Mouse (Mus musculus): ENCODE data around the gene Msh4. TPM values are rescaled to one million over a fixed set of nuclear protein-coding genes. Genes with fewer than 3 reads are reported as not detected.
"Not testable (repeated sequence)": the region's sequence is repeated elsewhere in the genome, so short reads cannot be mapped to it uniquely, and the experiment has no call there.

The Msh4 gene
- polyA plus RNA-seq, 1 experiment from 2014 or later = 0.15 TPM

GRCm38 (mm10) chr3:153860392-153860791 lies 45.5 kb downstream of the Msh4 start:
- not testable (repeated sequence) for H3K36me3 ChIP-seq (replicated peaks); H3K27me3 ChIP-seq (replicated peaks; ENCODE audit: low read depth, poor library complexity, severe bottlenecking); H3K4me1 ChIP-seq; H3K9me3 ChIP-seq; DNase-seq (ENCODE audit: low spot score); H3K27ac ChIP-seq (replicated peaks); H3K4me3 ChIP-seq
- WGBS = 90% methylated on average over 8 of the region's 8 CpGs

GRCm38 (mm10) chr3:153858350-153859001 lies 47.5 kb downstream of the Msh4 start:
- Histone ChIP-seq H3K27ac (replicated peaks) (no peak overlapping the region), H3K4me3 (no peak overlapping the region), H3K27me3 (replicated peaks; ENCODE audit: low read depth, poor library complexity, severe bottlenecking) (no peaks in the 10 kb centered on the region), H3K4me1 (no peaks in the 10 kb centered on the region), H3K36me3 (replicated peaks) (no peaks in the 10 kb centered on the region), H3K9me3 (no peaks in the 10 kb centered on the region)
- 83% methylated on average over 10 of the region's 10 CpGs for WGBS
- DNase-seq (ENCODE audit: low spot score) = no peak

GRCm38 (mm10) chr3:153852266-153852665 lies 53.7 kb downstream of the Msh4 start:
- WGBS = 82% methylated on average over 8 of the region's 8 CpGs
- no peak for DNase-seq (ENCODE audit: low spot score)

GRCm38 (mm10) chr3:153850759-153851158 lies 55.2 kb downstream of the Msh4 start:
- no peaks in the 10 kb centered on the region for H3K9me3 ChIP-seq
- 88% methylated on average over 7 of the region's 7 CpGs for WGBS
- H3K27me3 ChIP-seq (replicated peaks; ENCODE audit: low read depth, poor library complexity, severe bottlenecking) = peaks cover 19% of the 10 kb centered on the region
- peaks cover 7% of the 10 kb centered on the region for H3K4me1 ChIP-seq
- H3K4me3 ChIP-seq = no peak overlapping the region
- no peaks in the 10 kb centered on the region for H3K36me3 ChIP-seq (replicated peaks)
- no peak for DNase-seq (ENCODE audit: low spot score)
- no peak overlapping the region for H3K27ac ChIP-seq (replicated peaks)

More at GRCm38 (mm10) chr3:153852266-153852665, 53.7 kb downstream of the Msh4 start:
- Histone ChIP-seq H3K36me3 (replicated peaks) (no peaks in the 10 kb centered on the region), H3K4me1 (peaks cover 7% of the 10 kb centered on the region), H3K4me3 (no peak overlapping the region), H3K27ac (replicated peaks) (no peak overlapping the region), H3K9me3 (no peaks in the 10 kb centered on the region), H3K27me3 (replicated peaks; ENCODE audit: low read depth, poor library complexity, severe bottlenecking) (peaks cover 19% of the 10 kb centered on the region)

- Histone ChIP-seq H3K4me1 (peaks cover 7% of the 10 kb centered on the region), H3K27ac (replicated peaks) (no peak overlapping the region), H3K36me3 (replicated peaks) (no peaks in the 10 kb centered on the region), H3K4me3 (no peak overlapping the region), H3K27me3 (replicated peaks; ENCODE audit: low read depth, poor library complexity, severe bottlenecking) (peaks cover 19% of the 10 kb centered on the region), H3K9me3 (no peaks in the 10 kb centered on the region)
- WGBS = 9% methylated on average over 5 of the region's 5 CpGs
- peak; percentile 35 for DNase-seq (ENCODE audit: low spot score)
These were observed 56.4 kb downstream of the Msh4 start for GRCm38 (mm10) chr3:153849368-153850015.

- no peak for DNase-seq (ENCODE audit: low spot score)
- 83% methylated on average over 7 of the region's 7 CpGs for WGBS
- Histone ChIP-seq H3K4me1 (peaks cover 7% of the 10 kb centered on the region), H3K4me3 (no peak overlapping the region), H3K27ac (replicated peaks) (no peak overlapping the region), H3K36me3 (replicated peaks) (no peaks in the 10 kb centered on the region), H3K9me3 (no peaks in the 10 kb centered on the region), H3K27me3 (replicated peaks; ENCODE audit: low read depth, poor library complexity, severe bottlenecking) (peaks cover 19% of the 10 kb centered on the region)
These were observed 58.7 kb downstream of the Msh4 start for GRCm38 (mm10) chr3:153847207-153847733.

- H3K36me3 ChIP-seq (replicated peaks) = no peaks in the 10 kb centered on the region
- H3K27ac ChIP-seq (replicated peaks) = no peak overlapping the region
- peaks cover 19% of the 10 kb centered on the region for H3K27me3 ChIP-seq (replicated peaks; ENCODE audit: low read depth, poor library complexity, severe bottlenecking)
- no peaks in the 10 kb centered on the region for H3K9me3 ChIP-seq
- H3K4me1 ChIP-seq = peaks cover 7% of the 10 kb centered on the region
- DNase-seq (ENCODE audit: low spot score) = no peak
- H3K4me3 ChIP-seq = no peak overlapping the region
- 92% methylated on average over 4 of the region's 4 CpGs for WGBS
These were observed 59.8 kb downstream of the Msh4 start for GRCm38 (mm10) chr3:153846109-153846508.

- H3K4me1 ChIP-seq = peaks cover 7% of the 10 kb centered on the region
- H3K4me3 ChIP-seq = no peak overlapping the region
- H3K27me3 ChIP-seq (replicated peaks; ENCODE audit: low read depth, poor library complexity, severe bottlenecking) = peaks cover 17% of the 10 kb centered on the region
- no peaks in the 10 kb centered on the region for H3K9me3 ChIP-seq
- H3K27ac ChIP-seq (replicated peaks) = no peak overlapping the region
- H3K36me3 ChIP-seq (replicated peaks) = no peaks in the 10 kb centered on the region
- 88% methylated on average over 2 of the region's 2 CpGs for WGBS
- no peak for DNase-seq (ENCODE audit: low spot score)
These were observed 60.4 kb downstream of the Msh4 start for GRCm38 (mm10) chr3:153845500-153845899.

- DNase-seq (ENCODE audit: low spot score) = no peak
- H3K27me3 ChIP-seq (replicated peaks; ENCODE audit: low read depth, poor library complexity, severe bottlenecking) = peaks cover 10% of the 10 kb centered on the region
- H3K27ac ChIP-seq (replicated peaks) = no peak overlapping the region
- H3K4me1 ChIP-seq = peaks cover 7% of the 10 kb centered on the region
- no peaks in the 10 kb centered on the region for H3K36me3 ChIP-seq (replicated peaks)
- H3K9me3 ChIP-seq = no peaks in the 10 kb centered on the region
- 96% methylated on average over 9 of the region's 9 CpGs for WGBS
- no peak overlapping the region for H3K4me3 ChIP-seq
These were observed 61.2 kb downstream of the Msh4 start for GRCm38 (mm10) chr3:153844757-153845156.

GRCm38 (mm10) chr3:153844030-153844429 lies 61.9 kb downstream of the Msh4 start, which contains the start of gene Asb17:
TSS of gene Asb17 (plus strand) at chr3:153844209.
- H3K4me1 ChIP-seq = no peaks in the 10 kb centered on the region; the same call in 1 of the 2 replicates
- 87% methylated on average over 10 of the region's 10 CpGs for WGBS

GRCm38 (mm10) chr3:153837593-153837992 lies 68.3 kb downstream of the Msh4 start:
- no peak overlapping the region for H3K27ac ChIP-seq (replicated peaks)
- no peak overlapping the region for H3K4me3 ChIP-seq
- peaks cover 4% of the 10 kb centered on the region; the same call in 1 of the 2 replicates for H3K4me1 ChIP-seq
- H3K36me3 ChIP-seq (replicated peaks) = no peaks in the 10 kb centered on the region
- H3K27me3 ChIP-seq (replicated peaks; ENCODE audit: low read depth, poor library complexity, severe bottlenecking) = peaks cover 2% of the 10 kb centered on the region
- DNase-seq (ENCODE audit: low spot score) = no peak
- WGBS = 55% methylated on average over 4 of the region's 4 CpGs
- no peaks in the 10 kb centered on the region for H3K9me3 ChIP-seq

More at GRCm38 (mm10) chr3:153844030-153844429, 61.9 kb downstream of the Msh4 start, which contains the start of gene Asb17:
- DNase-seq (ENCODE audit: low spot score) = no peak
- no peaks in the 10 kb centered on the region for H3K36me3 ChIP-seq (replicated peaks)
- peaks cover 5% of the 10 kb centered on the region; the same call in 1 of the 2 replicates for H3K27me3 ChIP-seq (replicated peaks; ENCODE audit: low read depth, poor library complexity, severe bottlenecking)
- no peaks in the 10 kb centered on the region for H3K9me3 ChIP-seq
- H3K4me3 ChIP-seq = no peak within 1 kb of the TSS
- H3K27ac ChIP-seq (replicated peaks) = no peak within 1 kb of the TSS

GRCm38 (mm10) chr3:153836316-153836715 lies 69.6 kb downstream of the Msh4 start:
- WGBS = 78% methylated on average over 3 of the region's 3 CpGs

More at GRCm38 (mm10) chr3:153836316-153836715, 69.6 kb downstream of the Msh4 start:
- H3K4me1 ChIP-seq = peaks cover 4% of the 10 kb centered on the region; the same call in 1 of the 2 replicates
- no peak overlapping the region for H3K4me3 ChIP-seq
- no peaks in the 10 kb centered on the region for H3K36me3 ChIP-seq (replicated peaks)
- no peak for DNase-seq (ENCODE audit: low spot score)
- no peak overlapping the region for H3K27ac ChIP-seq (replicated peaks)
- H3K27me3 ChIP-seq (replicated peaks; ENCODE audit: low read depth, poor library complexity, severe bottlenecking) = peaks cover 8% of the 10 kb centered on the region
- H3K9me3 ChIP-seq = no peaks in the 10 kb centered on the region
